Mouse (Mus musculus) adrenal gland, adult 18-20 months (tissue): ENCODE results near the gene Urah. TPM values are rescaled to one million over a fixed set of nuclear protein-coding genes. Genes with fewer than 3 reads are reported as not detected.
A peak's percentile ranks its signal among the peaks of the same experiment; 100 is the strongest.

Experiments
- DNase-seq, 2 experiments: peaks; one replicate each; pipeline ENCODE4 v3.0.0; 2021 to 2022; ENCODE audit warnings: low spot score in 2 of 2
- total RNA-seq, 2 experiments: library from RNA; stranded (reverse); gene quantifications; 1 replicate in 1 of 2; 2 replicates in 1 of 2; pipeline ENCODE4 v1.2.3; 2021

The Urah gene
- total RNA-seq, 2 experiments from 2014 or later, result 0.76 to 1.1 TPM

- DNase-seq, result no peak
Measured at GRCm38 (mm10) chr7:140864761-140865160, 29.9 kb downstream of the Urah start.

- DNase-seq, result no peak
Measured at GRCm38 (mm10) chr7:140874224-140874623, 39.4 kb downstream of the Urah start.

GRCm38 (mm10) chr7:140877364-140877763 lies 42.5 kb downstream of the Urah start:
- no peak for DNase-seq

DNA sequence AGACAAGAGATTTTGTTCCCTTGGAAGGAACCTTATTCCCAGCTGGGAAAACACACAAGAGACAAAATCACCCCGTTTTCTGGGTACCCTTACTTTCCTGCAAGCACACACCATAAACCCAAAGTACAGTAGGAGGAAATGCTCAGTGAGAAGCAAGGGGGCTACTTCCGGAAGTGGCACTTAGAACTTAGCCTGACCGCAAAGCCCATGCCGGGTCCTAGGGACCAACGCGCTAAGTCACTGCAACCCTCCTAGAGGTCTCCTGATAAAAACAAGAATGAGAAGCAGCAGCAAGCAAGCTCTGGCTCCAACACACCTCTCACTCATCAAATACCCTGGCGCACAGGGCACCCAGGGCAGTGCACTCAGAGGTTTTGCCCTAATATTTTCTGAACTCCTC lies 44.5 kb downstream of the Urah start:
- DNase-seq, result no peak

DNA sequence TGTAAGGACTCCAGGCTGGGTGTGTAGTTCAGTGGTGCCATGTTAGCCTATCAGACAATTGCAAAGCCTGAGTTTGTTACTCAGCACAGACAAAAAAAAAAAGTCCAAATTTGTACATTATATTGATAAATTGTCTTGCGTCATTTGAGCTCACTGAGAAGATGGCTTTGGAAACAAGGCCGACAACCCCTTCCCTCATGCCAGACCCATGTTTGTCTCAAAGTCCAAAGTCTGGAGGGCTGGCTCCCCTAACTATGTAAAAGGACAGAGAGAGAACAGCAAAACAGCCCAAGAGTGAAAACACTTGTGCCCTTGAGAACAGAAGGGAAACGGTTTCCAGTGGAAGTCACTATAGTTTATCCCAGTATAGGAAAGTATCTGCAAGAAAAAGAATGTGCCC lies 45.6 kb downstream of the Urah start:
- DNase-seq, result no peak

DNA sequence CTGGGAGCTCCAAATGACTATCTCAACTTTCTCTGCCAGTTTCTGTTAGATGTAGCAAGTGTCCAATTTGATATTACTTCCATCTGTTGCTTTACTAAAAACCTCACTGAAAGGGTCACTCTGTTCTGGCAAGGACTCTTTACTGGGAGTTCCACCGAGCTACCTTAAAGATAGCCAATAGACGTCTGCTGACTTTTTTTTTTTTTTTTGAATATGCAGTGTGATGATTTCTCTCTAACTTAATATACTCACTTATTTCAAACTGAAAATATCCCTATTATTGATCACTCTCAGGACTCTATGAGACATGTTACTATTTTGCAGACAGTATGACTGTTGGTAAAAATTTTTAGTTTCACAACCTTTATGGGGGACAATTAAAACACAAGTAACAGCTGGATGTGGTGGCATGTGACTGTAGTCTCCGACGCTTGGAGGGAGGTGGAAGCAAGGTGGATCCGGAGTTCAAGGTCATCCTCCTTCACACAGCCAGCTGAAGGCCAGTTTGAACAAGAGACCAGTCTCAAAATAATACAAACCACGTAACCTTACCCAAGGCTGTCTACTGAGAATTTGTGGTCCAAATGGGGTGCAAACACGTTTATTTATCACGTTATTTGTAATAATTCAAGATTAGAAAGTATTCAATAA lies 46.2 kb downstream of the Urah start:
- no peak for DNase-seq

- peak; percentile 91 to 93 for DNase-seq
Measured at GRCm38 (mm10) chr7:140881696-140882468, 47.1 kb downstream of the Urah start, which contains the start of the genes Psmd13 and Sirt3. TSS of gene Psmd13 (plus strand) at chr7:140881968. TSS of gene Sirt3 (minus strand) at chr7:140882309.

DNA sequence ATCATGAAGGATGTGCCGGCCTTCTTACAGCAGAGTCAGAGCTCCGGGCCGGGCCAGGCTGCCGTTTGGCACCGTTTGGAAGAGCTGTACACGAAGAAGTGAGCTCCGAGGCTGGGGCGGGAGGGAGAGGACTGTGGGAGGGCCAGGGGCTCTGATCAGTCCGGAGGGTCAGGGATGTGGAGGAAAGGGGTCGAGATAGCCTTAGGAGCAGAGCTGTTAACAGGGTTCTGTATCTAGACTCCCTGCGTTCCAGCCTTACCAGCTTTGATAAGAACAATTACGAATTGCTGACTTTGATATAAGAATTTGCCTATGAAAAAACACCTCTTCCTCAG lies 47.6 kb downstream of the Urah start:
- DNase-seq, result no peak

Other genes starting within 250 kb of the Urah start
- gene Olfr46, start 233.7 kb upstream of the Urah start, total RNA-seq, result not detected
- gene Olfr61, start 206.0 kb upstream of the Urah start, total RNA-seq, result not detected
- gene Olfr53, start 188.6 kb upstream of the Urah start, total RNA-seq, result not detected
- gene Olfr539, start 175.1 kb upstream of the Urah start, total RNA-seq, result under 1 TPM in 1 of 2 experiments, not detected in 1; 0.03 TPM
- not detected for gene Olfr45, start 153.1 kb upstream of the Urah start, total RNA-seq
- gene Olfr541, start 137.8 kb upstream of the Urah start, total RNA-seq, result not detected
- gene Cyp2e1, start 71.3 kb upstream of the Urah start, total RNA-seq, result 100 to 1,000 TPM; 200 to 317 TPM
- gene Syce1, start 47.2 kb upstream of the Urah start, total RNA-seq, result under 1 TPM in 1 of 2 experiments, not detected in 1; 0.19 TPM
- 1 to 10 TPM; 2.0 to 2.8 TPM for gene Zfp941, start 12.8 kb upstream of the Urah start, total RNA-seq
- not detected for gene Scgb1c1, start 10.5 kb downstream of the Urah start, total RNA-seq
- gene Odf3, start 12.8 kb downstream of the Urah start, total RNA-seq, result under 1 TPM; 0.26 to 0.40 TPM
- under 1 TPM; 0.36 to 0.61 TPM for gene Gm45785, start 21.3 kb downstream of the Urah start, total RNA-seq
- 10 to 100 TPM; 49.5 to 65.5 TPM for gene Ric8a, start 21.9 kb downstream of the Urah start, total RNA-seq
- 10 to 100 TPM; 37.8 to 42.8 TPM for gene Bet1l, start 22.6 kb downstream of the Urah start, total RNA-seq
- gene Psmd13, start 47.0 kb downstream of the Urah start, total RNA-seq, result 100 to 1,000 TPM; 100 to 116 TPM
- gene Sirt3, start 47.3 kb downstream of the Urah start, total RNA-seq, result 10 to 100 TPM; 28.6 to 45.7 TPM
- 1,000 to 10,000 TPM; 1,018 to 1,993 TPM for gene Cox8b, start 65.4 kb downstream of the Urah start, total RNA-seq
- gene Nlrp6, start 85.9 kb downstream of the Urah start, total RNA-seq, result 1 to 10 TPM in 1 of 2 experiments, under 1 TPM in 1; 0.96 to 1.5 TPM
- 10 to 100 TPM; 30.4 to 32.3 TPM for gene Pgghg, start 106.4 kb downstream of the Urah start, total RNA-seq
- 1 to 10 TPM; 1.4 to 1.7 TPM for gene Ifitm5, start 115.3 kb downstream of the Urah start, total RNA-seq
- 1 to 10 TPM in 1 of 2 experiments, not detected in 1; 1.2 TPM for gene Gm45717, start 120.9 kb downstream of the Urah start, total RNA-seq
- 100 to 1,000 TPM; 433 to 585 TPM for gene Ifitm2, start 121.0 kb downstream of the Urah start, total RNA-seq
- 1 to 10 TPM; 6.9 to 9.8 TPM for gene Ifitm1, start 132.2 kb downstream of the Urah start, total RNA-seq
- gene Ifitm3, start 175.8 kb downstream of the Urah start, total RNA-seq, result 100 to 1,000 TPM in 1 of 2 experiments, 10 to 100 TPM in 1; 94.2 to 155 TPM
- under 1 TPM; 0.64 to 0.66 TPM for gene Ifitm6, start 182.9 kb downstream of the Urah start, total RNA-seq
- gene Gm17387, start 194.1 kb downstream of the Urah start, total RNA-seq, result not detected
- gene B4galnt4, start 226.1 kb downstream of the Urah start, total RNA-seq, result 1 to 10 TPM; 1.3 to 2.7 TPM
- gene Pkp3, start 243.2 kb downstream of the Urah start, total RNA-seq, result 1 to 10 TPM; 1.8 to 3.3 TPM